Mouse (Mus musculus) macrophage (primary cell): Measurements from ENCODE around the gene Piwil1. TPM values are rescaled to one million over a fixed set of nuclear protein-coding genes. Genes with fewer than 3 reads are reported as not detected.

ENCODE experiments used
- H3K27ac ChIP-seq: fragments of 350-480 bp; formaldehyde crosslinking; 2 replicates; pipeline ENCODE4 v1.9.0; 2021
- H3K36me3 ChIP-seq: fragments of 350-480 bp; formaldehyde crosslinking; 2 replicates; pipeline ENCODE4 v1.9.0; 2021; ENCODE audit errors: inconsistent target
- H3K4me3 ChIP-seq: fragments of 350-480 bp; formaldehyde crosslinking; 2 replicates; pipeline ENCODE4 v1.9.0; 2021; ENCODE audit errors: inconsistent target
- H3K79me2 ChIP-seq: fragments of 350-480 bp; formaldehyde crosslinking; 2 replicates; pipeline ENCODE4 v1.9.0; 2021; ENCODE audit errors: inconsistent target
- WGBS: methylation state at CpG from one replicate; pipeline ENCODE4 v1.1.7; 2026; ENCODE audit warnings: inconsistent platforms; ENCODE audit not compliant: missing documents; 5-methylcytosine and 5-hydroxymethylcytosine counted together
- polyA plus RNA-seq: library from polyadenylated mRNA; stranded (reverse); fragments of 250-400 nt; gene quantifications from 3 replicates; pipeline ENCODE4 v1.2.4, GENCODE M21; 2018; ENCODE audit warnings: inconsistent platforms

Gene Piwil1
- polyA plus RNA-seq, 1 experiment from 2014 or later, result not detected

- WGBS, result 6% methylated on average over 6 of the region's 6 CpGs
- Histone ChIP-seq H3K36me3 (no peaks in the 10 kb centered on the region), H3K79me2 (no peaks in the 10 kb centered on the region), H3K4me3 (no peak overlapping the region), H3K27ac (no peak overlapping the region)
Measured at GRCm38 (mm10) chr5:128733955-128734354, 31.6 kb downstream of the Piwil1 start.

GRCm38 (mm10) chr5:128735921-128736320, 33.6 kb downstream of the Piwil1 start:
- Histone ChIP-seq H3K4me3 (no peak overlapping the region), H3K27ac (no peak overlapping the region), H3K79me2 (no peaks in the 10 kb centered on the region), H3K36me3 (no peaks in the 10 kb centered on the region)
- WGBS, result 78% methylated on average over 22 of the region's 22 CpGs

- WGBS, result 36% methylated on average over 14 of the region's 17 CpGs
- H3K27ac ChIP-seq, result no peak overlapping the region
Measured at GRCm38 (mm10) chr5:128739168-128739837, 37.0 kb downstream of the Piwil1 start.

GRCm38 (mm10) chr5:128739838-128740171, 37.5 kb downstream of the Piwil1 start:
- no peaks in the 10 kb centered on the region for H3K79me2 ChIP-seq
- WGBS, result 44% methylated on average over 8 of the region's 8 CpGs

More at GRCm38 (mm10) chr5:128739168-128739837, 37.0 kb downstream of the Piwil1 start:
- H3K79me2 ChIP-seq, result no peaks in the 10 kb centered on the region
- H3K36me3 ChIP-seq, result no peaks in the 10 kb centered on the region
- no peak overlapping the region for H3K4me3 ChIP-seq

GRCm38 (mm10) chr5:128744351-128744750, 42.0 kb downstream of the Piwil1 start:
- 78% methylated on average over 6 of the region's 6 CpGs for WGBS
- Histone ChIP-seq H3K79me2 (no peaks in the 10 kb centered on the region), H3K36me3 (no peaks in the 10 kb centered on the region), H3K27ac (no peak overlapping the region), H3K4me3 (no peak overlapping the region)

More at GRCm38 (mm10) chr5:128739838-128740171, 37.5 kb downstream of the Piwil1 start:
- Histone ChIP-seq H3K36me3 (no peaks in the 10 kb centered on the region), H3K4me3 (no peak overlapping the region), H3K27ac (no peak overlapping the region)

GRCm38 (mm10) chr5:128745206-128745605, 42.9 kb downstream of the Piwil1 start:
- H3K79me2 ChIP-seq, result no peaks in the 10 kb centered on the region
- 72% methylated on average over 9 of the region's 9 CpGs for WGBS
- no peak overlapping the region for H3K4me3 ChIP-seq
- H3K36me3 ChIP-seq, result no peaks in the 10 kb centered on the region
- no peak overlapping the region for H3K27ac ChIP-seq

- Histone ChIP-seq H3K27ac (no peak overlapping the region), H3K79me2 (no peaks in the 10 kb centered on the region), H3K4me3 (no peak overlapping the region), H3K36me3 (no peaks in the 10 kb centered on the region)
- 83% methylated on average over 8 of the region's 8 CpGs for WGBS
Measured at GRCm38 (mm10) chr5:128746261-128746660, 43.9 kb downstream of the Piwil1 start.

GRCm38 (mm10) chr5:128761118-128761517, 58.8 kb downstream of the Piwil1 start:
- H3K36me3 ChIP-seq, result no peaks in the 10 kb centered on the region
- no peaks in the 10 kb centered on the region for H3K79me2 ChIP-seq
- no peak overlapping the region for H3K4me3 ChIP-seq
- H3K27ac ChIP-seq, result no peak overlapping the region
- 47% methylated on average over 8 of the region's 8 CpGs for WGBS

DNA sequence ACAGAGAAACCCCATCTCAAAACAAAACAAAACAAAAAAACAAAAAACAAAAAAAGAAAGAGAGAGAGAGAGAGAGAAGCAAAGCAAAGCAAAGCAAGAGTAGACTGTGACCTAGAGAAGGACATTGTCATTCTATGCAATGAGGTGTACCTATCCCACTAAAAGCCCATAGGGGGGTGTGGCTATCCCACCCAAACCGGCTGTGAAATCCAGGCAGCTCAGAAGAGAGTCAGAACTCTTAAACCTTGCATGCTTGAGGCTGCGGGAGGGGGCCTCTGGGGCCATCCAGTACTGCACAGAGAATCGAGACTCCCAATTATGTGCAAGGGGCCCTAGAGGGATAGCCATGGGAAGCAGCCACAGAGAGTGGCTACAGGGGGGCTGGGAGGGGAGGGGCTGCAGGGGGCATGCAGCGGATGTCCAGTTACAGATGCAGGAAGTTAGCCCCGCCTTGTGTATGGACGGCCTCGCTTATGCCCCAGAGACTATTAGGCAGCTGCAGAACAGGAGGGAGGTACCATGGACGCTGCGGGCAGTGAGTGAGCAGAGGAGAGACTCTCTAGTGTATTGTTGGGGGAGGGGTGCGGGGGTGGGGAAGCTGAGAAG, 66.8 kb downstream of the Piwil1 start:
- H3K36me3 ChIP-seq, result no peaks in the 10 kb centered on the region
- H3K27ac ChIP-seq, result no peak overlapping the region
- H3K79me2 ChIP-seq, result no peaks in the 10 kb centered on the region
- WGBS, result 2% methylated on average over 10 of the region's 10 CpGs
- no peak overlapping the region for H3K4me3 ChIP-seq

DNA sequence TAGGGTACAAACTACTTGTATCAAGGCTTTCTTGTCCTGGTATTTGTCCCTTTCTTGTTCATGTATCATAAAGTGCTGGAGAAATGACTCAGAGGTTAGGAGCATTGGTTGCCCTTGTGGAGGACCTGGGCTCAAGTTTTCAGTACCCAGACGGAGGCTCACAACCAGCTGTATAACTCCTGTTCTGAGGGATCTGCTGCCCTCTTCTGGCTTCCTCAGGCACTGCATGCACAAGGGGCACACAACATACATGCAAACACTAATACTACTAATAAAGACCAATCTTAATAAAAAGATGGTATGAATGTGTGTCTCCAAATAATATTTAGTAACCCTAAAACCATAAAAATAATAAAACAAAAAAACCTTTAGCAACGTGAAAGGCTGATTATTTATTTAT, 74.1 kb downstream of the Piwil1 start:
- H3K27ac ChIP-seq, result no peak overlapping the region
- no peak overlapping the region for H3K4me3 ChIP-seq
- no peaks in the 10 kb centered on the region for H3K36me3 ChIP-seq
- no peaks in the 10 kb centered on the region for H3K79me2 ChIP-seq
- 63% methylated on average over 2 of the region's 2 CpGs for WGBS

- 65% methylated on average over 22 of the region's 22 CpGs for WGBS
- no peaks in the 10 kb centered on the region for H3K79me2 ChIP-seq
- H3K27ac ChIP-seq, result no peak overlapping the region
- no peaks in the 10 kb centered on the region for H3K36me3 ChIP-seq
- H3K4me3 ChIP-seq, result no peak overlapping the region
Measured at GRCm38 (mm10) chr5:128781621-128782020, 79.3 kb downstream of the Piwil1 start.

DNA sequence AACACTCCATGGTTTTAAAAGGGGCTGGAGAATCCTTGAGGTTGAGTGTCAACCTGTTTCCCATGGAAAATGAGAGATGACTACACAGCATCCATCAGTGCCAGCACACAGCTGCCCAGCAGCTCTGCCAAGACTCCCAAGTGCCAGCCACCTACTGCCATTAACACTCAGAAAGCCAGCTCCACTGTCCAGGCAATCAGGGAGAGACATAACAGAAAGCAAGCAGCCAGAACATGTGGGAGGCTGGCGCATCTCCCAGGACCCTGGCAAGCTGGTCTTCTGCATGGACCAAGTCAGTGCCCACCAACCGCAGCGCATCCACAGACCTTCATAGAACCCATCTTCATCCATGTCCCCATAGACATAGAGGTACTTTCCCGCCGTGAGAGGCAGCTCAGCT, 98.3 kb downstream of the Piwil1 start:
- no peaks in the 10 kb centered on the region for H3K36me3 ChIP-seq
- 88% methylated on average over 5 of the region's 5 CpGs for WGBS
- H3K27ac ChIP-seq, result no peak overlapping the region
- H3K79me2 ChIP-seq, result no peaks in the 10 kb centered on the region
- H3K4me3 ChIP-seq, result no peak overlapping the region

Other genes starting within 250 kb of the Piwil1 start
- not detected in 3 replicates for gene Fzd10, start 101.7 kb upstream of the Piwil1 start, polyA plus RNA-seq